Mouse (Mus musculus): ENCODE measurements around the gene Adgrb3.

Gene Adgrb3

DNA sequence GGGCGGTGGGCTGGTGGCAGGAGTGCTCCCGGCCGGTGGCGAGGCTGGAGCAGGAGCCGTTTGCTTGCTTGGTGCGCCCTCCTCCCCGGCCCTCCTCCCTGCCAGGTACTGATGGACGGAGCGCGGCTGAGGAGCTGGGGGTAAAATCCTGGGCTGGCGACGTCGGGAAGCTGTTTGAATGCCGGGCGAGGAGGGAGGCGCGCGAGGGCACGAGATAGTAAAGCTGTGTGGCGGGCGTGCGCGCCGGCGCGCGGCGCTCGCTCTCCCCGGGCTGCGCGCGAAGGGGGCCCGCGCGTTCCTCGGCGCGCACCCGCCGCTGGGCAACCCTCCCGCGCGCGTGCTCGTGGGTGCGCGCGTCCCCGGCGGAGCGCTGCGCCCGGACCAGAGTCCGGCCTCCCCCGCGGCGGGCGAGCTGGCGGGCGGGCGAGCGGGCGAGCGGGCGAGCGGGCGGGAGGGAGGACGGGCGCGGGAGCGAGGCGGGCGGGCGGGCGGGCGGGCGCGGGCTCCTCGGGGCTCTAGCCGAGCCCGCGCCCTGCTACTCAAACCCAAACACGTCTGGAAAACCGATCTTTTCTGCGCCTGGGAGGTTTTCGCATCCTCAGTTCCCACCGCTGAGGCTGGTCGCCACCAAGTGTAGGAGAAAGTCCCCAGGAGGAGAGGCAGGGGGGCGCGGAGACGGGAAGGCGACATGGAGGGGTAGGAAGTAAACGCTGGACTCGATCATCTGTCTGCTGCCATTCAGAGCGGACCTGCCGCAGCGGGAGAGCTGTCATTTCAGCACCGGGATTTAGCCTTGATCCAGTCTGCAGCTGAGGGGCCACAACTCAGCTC lies 629 bp upstream of the Adgrb3 start:
- peaks cover 13% of the 10 kb centered on the region; the same call in 1 of the 2 replicates for H3K4me1 ChIP-seq (replicated peaks; ENCODE audit: low read depth, low read length)
- TF ChIP-seq POU5F1 (IDR thresholded peaks at IDR 0.05; ENCODE audit: borderline replicate concordance, low read length), result no peak
- no peak for TF ChIP-seq CTCF (conservative IDR thresholded peaks at IDR 0.05; ENCODE audit: low read length)
- no peak for TF ChIP-seq NANOG (IDR thresholded peaks at IDR 0.05; ENCODE audit: borderline replicate concordance, low read length)
- peaks cover 26% of the 10 kb centered on the region for H3K27me3 ChIP-seq (ENCODE audit: insufficient read depth, low read length)
- no peaks in the 10 kb centered on the region for H3K9me3 ChIP-seq (ENCODE audit: low read length)
- peak overlapping the region; percentile 81 for H3K4me3 ChIP-seq (replicated peaks; ENCODE audit: low read length)
- H3K36me3 ChIP-seq (ENCODE audit: insufficient read depth, low read length), result no peaks in the 10 kb centered on the region

DNA sequence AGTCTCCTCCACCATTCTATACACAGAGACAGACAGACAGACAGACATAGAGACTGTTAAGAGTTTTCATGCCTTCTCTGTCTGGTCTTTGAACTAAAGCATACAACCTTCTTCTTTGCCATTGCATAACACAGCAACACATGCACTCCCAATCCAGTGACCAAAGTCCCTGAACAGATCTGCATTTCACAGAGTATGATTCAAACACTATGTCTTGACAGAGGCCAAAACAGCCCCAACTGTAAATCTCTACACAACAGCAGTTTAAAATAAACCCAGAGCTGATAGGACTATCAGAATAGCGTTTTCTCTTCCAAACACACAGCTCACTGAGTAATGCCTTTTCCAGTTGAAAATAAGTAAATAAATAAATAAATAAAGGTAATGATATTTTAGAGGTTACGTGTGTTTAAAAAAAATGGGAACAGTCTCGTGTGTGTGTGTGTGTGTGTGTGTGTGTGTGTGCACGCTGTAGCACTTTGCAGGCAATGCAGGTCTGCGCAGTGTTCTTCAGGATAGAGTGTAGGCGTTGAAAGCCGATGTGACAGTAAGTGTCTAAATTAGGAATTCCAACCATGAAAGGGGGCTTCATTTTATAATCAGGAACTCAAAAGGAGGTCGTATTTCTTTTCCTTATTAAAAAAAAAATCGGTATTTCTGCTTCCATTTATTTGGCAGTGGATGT lies 1.3 kb downstream of the Adgrb3 start:
- H3K36me3 ChIP-seq (ENCODE audit: insufficient read depth, low read length), result no peaks in the 10 kb centered on the region
- peaks cover 13% of the 10 kb centered on the region; the same call in 1 of the 2 replicates for H3K4me1 ChIP-seq (replicated peaks; ENCODE audit: low read depth, low read length)
- peaks cover 30% of the 10 kb centered on the region for H3K27me3 ChIP-seq (ENCODE audit: insufficient read depth, low read length)
- TF ChIP-seq NANOG (IDR thresholded peaks at IDR 0.05; ENCODE audit: borderline replicate concordance, low read length) (no peak), POU5F1 (IDR thresholded peaks at IDR 0.05; ENCODE audit: borderline replicate concordance, low read length) (no peak), CTCF (conservative IDR thresholded peaks at IDR 0.05; ENCODE audit: low read length) (no peak)
- H3K9me3 ChIP-seq (ENCODE audit: low read length), result no peaks in the 10 kb centered on the region
- H3K4me3 ChIP-seq (replicated peaks; ENCODE audit: low read length), result no peak overlapping the region

GRCm38 (mm10) chr1:25827436-25827835 lies 2.1 kb downstream of the Adgrb3 start:
- no peaks in the 10 kb centered on the region for H3K9me3 ChIP-seq (ENCODE audit: low read length)
- H3K4me1 ChIP-seq (replicated peaks; ENCODE audit: low read depth, low read length), result peaks cover 13% of the 10 kb centered on the region; the same call in 1 of the 2 replicates
- no peak overlapping the region for H3K4me3 ChIP-seq (replicated peaks; ENCODE audit: low read length)
- H3K27me3 ChIP-seq (ENCODE audit: insufficient read depth, low read length), result peaks cover 30% of the 10 kb centered on the region
- TF ChIP-seq CTCF (conservative IDR thresholded peaks at IDR 0.05; ENCODE audit: low read length) (no peak; the same call in 1 of the 2 replicates), NANOG (IDR thresholded peaks at IDR 0.05; ENCODE audit: borderline replicate concordance, low read length) (no peak), POU5F1 (IDR thresholded peaks at IDR 0.05; ENCODE audit: borderline replicate concordance, low read length) (no peak)
- H3K36me3 ChIP-seq (ENCODE audit: insufficient read depth, low read length), result no peaks in the 10 kb centered on the region

GRCm38 (mm10) chr1:25826771-25827170 lies 2.7 kb downstream of the Adgrb3 start:
- Histone ChIP-seq H3K4me1 (replicated peaks; ENCODE audit: low read depth, low read length) (peaks cover 13% of the 10 kb centered on the region; the same call in 1 of the 2 replicates), H3K36me3 (ENCODE audit: insufficient read depth, low read length) (no peaks in the 10 kb centered on the region), H3K4me3 (replicated peaks; ENCODE audit: low read length) (no peak overlapping the region), H3K9me3 (ENCODE audit: low read length) (no peaks in the 10 kb centered on the region), H3K27me3 (ENCODE audit: insufficient read depth, low read length) (peaks cover 30% of the 10 kb centered on the region)
- TF ChIP-seq NANOG (IDR thresholded peaks at IDR 0.05; ENCODE audit: borderline replicate concordance, low read length) (no peak), POU5F1 (IDR thresholded peaks at IDR 0.05; ENCODE audit: borderline replicate concordance, low read length) (no peak), CTCF (conservative IDR thresholded peaks at IDR 0.05; ENCODE audit: low read length) (peak; percentile 38; the same call in 1 of the 2 replicates)

DNA sequence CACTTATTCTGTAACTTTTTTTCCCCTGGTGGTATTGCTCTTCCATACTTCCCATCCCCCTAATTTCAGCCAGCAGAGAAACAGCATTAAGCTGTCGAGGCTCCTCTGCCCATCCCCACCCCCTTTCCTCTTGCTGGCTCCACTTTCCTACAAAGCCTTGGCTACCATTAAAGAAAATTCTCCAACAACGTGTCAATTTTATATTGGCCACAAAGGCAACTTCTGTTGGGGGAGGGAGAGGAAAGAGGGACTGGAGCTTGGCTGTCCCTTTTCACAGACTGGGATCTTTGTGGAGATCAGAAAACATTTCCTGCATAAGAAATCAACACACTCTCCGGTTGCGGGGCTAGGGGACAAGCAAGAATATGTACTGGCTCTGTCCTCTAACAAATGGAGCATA lies 4.9 kb downstream of the Adgrb3 start:
- Histone ChIP-seq H3K4me1 (replicated peaks; ENCODE audit: low read depth, low read length) (peaks cover 7% of the 10 kb centered on the region; the same call in 1 of the 2 replicates), H3K27me3 (ENCODE audit: insufficient read depth, low read length) (peaks cover 26% of the 10 kb centered on the region), H3K9me3 (ENCODE audit: low read length) (no peaks in the 10 kb centered on the region), H3K36me3 (ENCODE audit: insufficient read depth, low read length) (no peaks in the 10 kb centered on the region), H3K4me3 (replicated peaks; ENCODE audit: low read length) (no peak overlapping the region)
- TF ChIP-seq NANOG (IDR thresholded peaks at IDR 0.05; ENCODE audit: borderline replicate concordance, low read length), result no peak

DNA sequence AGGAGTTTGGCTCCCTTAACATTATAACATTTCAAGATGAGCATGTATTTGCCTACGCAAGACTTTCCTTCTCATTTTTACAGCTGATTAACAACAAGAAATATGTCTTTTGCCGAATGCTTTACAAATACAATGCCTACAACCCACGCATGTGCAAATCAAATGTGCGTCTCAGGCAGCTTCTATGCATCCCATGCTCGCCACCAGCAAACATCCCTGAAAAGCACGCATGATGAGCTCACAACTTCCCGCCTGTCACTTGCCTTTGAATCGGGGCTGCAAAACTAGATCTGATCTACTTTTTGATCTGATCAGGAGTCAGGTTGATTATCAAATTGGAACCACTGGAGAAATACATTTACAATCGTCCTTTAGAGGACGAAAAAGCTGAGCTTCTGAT lies 5.5 kb downstream of the Adgrb3 start:
- Histone ChIP-seq H3K9me3 (ENCODE audit: low read length) (no peaks in the 10 kb centered on the region), H3K4me3 (replicated peaks; ENCODE audit: low read length) (no peak overlapping the region), H3K27me3 (ENCODE audit: insufficient read depth, low read length) (peaks cover 20% of the 10 kb centered on the region), H3K4me1 (replicated peaks; ENCODE audit: low read depth, low read length) (peaks cover 1% of the 10 kb centered on the region; the same call in 1 of the 2 replicates), H3K36me3 (ENCODE audit: insufficient read depth, low read length) (no peaks in the 10 kb centered on the region)
- no peak for TF ChIP-seq POU5F1 (IDR thresholded peaks at IDR 0.05; ENCODE audit: borderline replicate concordance, low read length)

DNA sequence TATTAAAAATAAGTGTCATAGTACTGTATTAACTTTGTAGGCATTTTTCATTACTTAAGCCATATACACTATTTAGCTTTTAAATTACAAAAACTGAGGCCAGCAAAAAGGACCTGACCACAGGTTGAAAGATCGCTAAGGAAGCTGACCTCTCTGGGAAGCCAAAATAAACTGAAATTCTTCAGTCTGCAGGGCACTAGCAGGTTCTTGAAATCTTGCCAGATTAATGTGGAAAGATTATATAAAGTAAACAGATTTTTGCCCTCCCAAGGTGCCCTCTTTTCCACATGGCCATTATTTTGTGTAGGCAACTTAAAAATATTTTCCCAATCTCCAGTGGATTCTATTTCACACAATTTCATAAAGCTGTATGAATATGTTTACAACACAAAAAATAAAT lies 14.0 kb downstream of the Adgrb3 start:
- Histone ChIP-seq H3K4me1 (replicated peaks; ENCODE audit: low read depth, low read length) (no peaks in the 10 kb centered on the region), H3K27me3 (ENCODE audit: insufficient read depth, low read length) (no peaks in the 10 kb centered on the region), H3K9me3 (ENCODE audit: low read length) (no peaks in the 10 kb centered on the region), H3K36me3 (ENCODE audit: insufficient read depth, low read length) (no peaks in the 10 kb centered on the region), H3K4me3 (replicated peaks; ENCODE audit: low read length) (no peak overlapping the region)
- no peak for TF ChIP-seq NANOG (IDR thresholded peaks at IDR 0.05; ENCODE audit: borderline replicate concordance, low read length)
- TF ChIP-seq POU5F1 (IDR thresholded peaks at IDR 0.05; ENCODE audit: borderline replicate concordance, low read length), result no peak
- no peak for TF ChIP-seq CTCF (conservative IDR thresholded peaks at IDR 0.05; ENCODE audit: low read length)

- TF ChIP-seq POU5F1 (IDR thresholded peaks at IDR 0.05; ENCODE audit: borderline replicate concordance, low read length) (no peak), CTCF (conservative IDR thresholded peaks at IDR 0.05; ENCODE audit: low read length) (no peak), NANOG (IDR thresholded peaks at IDR 0.05; ENCODE audit: borderline replicate concordance, low read length) (no peak)
- no peaks in the 10 kb centered on the region for H3K27me3 ChIP-seq (ENCODE audit: insufficient read depth, low read length)
- no peak overlapping the region for H3K4me3 ChIP-seq (replicated peaks; ENCODE audit: low read length)
- H3K9me3 ChIP-seq (ENCODE audit: low read length), result no peaks in the 10 kb centered on the region
- H3K36me3 ChIP-seq (ENCODE audit: insufficient read depth, low read length), result no peaks in the 10 kb centered on the region
- H3K4me1 ChIP-seq (replicated peaks; ENCODE audit: low read depth, low read length), result no peaks in the 10 kb centered on the region
Measured at GRCm38 (mm10) chr1:25778784-25779183, 50.7 kb downstream of the Adgrb3 start.

All from E14TG2a.4 (cell line).